Comparison of ENCODE assay signal across 8 mouse cellular contexts in the genomic region with DNA sequence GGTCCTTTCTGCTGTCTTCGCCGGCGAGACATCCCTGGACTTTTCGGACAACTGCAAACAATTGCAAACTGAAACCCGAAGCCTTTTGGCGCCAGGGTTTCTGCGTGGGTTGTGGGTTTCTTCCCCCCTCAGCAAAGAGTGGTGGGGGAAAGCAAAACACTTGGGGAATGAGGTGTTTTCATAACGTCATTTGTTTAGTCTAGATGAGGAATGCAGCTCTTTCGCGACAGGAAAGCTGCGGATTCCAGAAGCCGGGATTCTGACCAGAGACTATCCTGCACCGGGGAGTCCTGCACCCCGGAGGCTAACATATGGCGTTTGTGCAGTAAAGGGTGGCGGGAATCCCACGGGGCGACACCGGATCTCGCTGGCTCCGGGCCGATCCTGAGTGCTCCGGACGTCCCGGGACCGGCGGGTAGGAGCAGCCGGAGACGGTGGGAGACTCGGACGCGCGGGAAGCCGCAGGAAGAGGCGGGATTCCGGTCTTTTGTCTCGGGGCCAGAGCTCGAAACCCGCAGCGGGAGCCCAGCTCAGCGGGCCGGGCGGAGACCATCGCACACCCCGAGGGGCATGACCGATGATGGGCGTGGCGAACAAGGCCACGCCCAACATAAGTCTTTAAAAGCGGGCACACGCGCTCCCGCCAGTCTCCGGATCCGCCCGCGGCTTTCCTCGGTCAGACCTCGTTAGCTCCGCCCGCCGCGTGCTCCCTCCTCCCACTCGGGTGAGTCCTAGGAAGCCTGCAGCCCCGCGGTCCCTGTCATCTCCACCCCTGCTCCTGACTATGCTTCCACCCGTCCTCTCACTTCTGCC. TPM values are rescaled to one million over a fixed set of nuclear protein-coding genes. Genes with fewer than 3 reads are reported as not detected.
DNase-seq lines count a peak whose midpoint lies in the region; ATAC-seq and TF ChIP-seq lines count a peak whose summit lies in the region.

Gene Csrp2, plus strand, starts transcription at position 259 of the 813 bp plus-strand sequence.

- H3K27ac ChIP-seq in ES-Bruce4 (ENCODE audit: insufficient read depth, low read length): peak within 1 kb of the TSS; percentile 71
- H3K27ac ChIP-seq in forebrain, embryonic 11.5 days (ENCODE audit: low read depth, low read length): peak within 1 kb of the TSS; percentile 75
- peak within 1 kb of the TSS; percentile 99 for H3K27ac ChIP-seq in heart, embryonic 16.5 days (ENCODE audit: low read length)
- H3K27ac ChIP-seq in neural tube, embryonic 14.5 days (ENCODE audit: low read depth, low read length): peak within 1 kb of the TSS; percentile 85

- peak; percentile 66 for TF ChIP-seq POLR2A in ES-Bruce4 (IDR thresholded peaks at IDR 0.05; ENCODE audit: insufficient read depth, low read length)

- H3K4me2 ChIP-seq in forebrain, embryonic 11.5 days (ENCODE audit: low read depth, low read length, severe bottlenecking): peak within 1 kb of the TSS; percentile 91
- peak within 1 kb of the TSS; percentile 91 for H3K4me2 ChIP-seq in heart, embryonic 16.5 days (ENCODE audit: low read depth, low read length)
- H3K4me2 ChIP-seq in neural tube, embryonic 14.5 days (ENCODE audit: low read depth, low read length): peak within 1 kb of the TSS; percentile 86

- peak within 1 kb of the TSS; percentile 78 for H3K9ac ChIP-seq in ES-Bruce4 (ENCODE audit: low read depth, poor library complexity, severe bottlenecking)
- peak within 1 kb of the TSS; percentile 78 for H3K9ac ChIP-seq in forebrain, embryonic 11.5 days (ENCODE audit: low read length)
- H3K9ac ChIP-seq in heart, embryonic 16.5 days (ENCODE audit: low read length): peak within 1 kb of the TSS; percentile 93
- H3K9ac ChIP-seq in neural tube, embryonic 14.5 days (replicated peaks; ENCODE audit: low read depth, low read length): peak within 1 kb of the TSS; percentile 86

- peaks cover 6% of the 10 kb centered on the region for H3K4me1 ChIP-seq in ES-Bruce4 (ENCODE audit: control insufficient read depth, insufficient read depth, low read length)
- peaks cover 11% of the 10 kb centered on the region; the same call in 1 of the 2 replicates for H3K4me1 ChIP-seq in forebrain, embryonic 11.5 days (replicated peaks; ENCODE audit: control insufficient read depth, insufficient read depth, low read length)
- H3K4me1 ChIP-seq in heart, embryonic 16.5 days (ENCODE audit: control insufficient read depth, insufficient read depth, low read length): peaks cover 35% of the 10 kb centered on the region
- peaks cover 14% of the 10 kb centered on the region; the same call in 1 of the 2 replicates for H3K4me1 ChIP-seq in neural tube, embryonic 14.5 days (ENCODE audit: control insufficient read depth, insufficient read depth, low read length)

- 0 out of 2 replicates have a peak, but pooled peaks cover 2% of the 10 kb centered on the region for H3K9me3 ChIP-seq in ES-Bruce4 (replicated peaks; ENCODE audit: control insufficient read depth, insufficient read depth, low read length, poor library complexity, severe bottlenecking)
- no peaks in the 10 kb centered on the region for H3K9me3 ChIP-seq in forebrain, embryonic 11.5 days (ENCODE audit: control insufficient read depth, low read length)
- 0 out of 2 replicates have a peak, but pooled peaks cover 2% of the 10 kb centered on the region for H3K9me3 ChIP-seq in heart, embryonic 16.5 days (replicated peaks; ENCODE audit: control insufficient read depth, low read length)
- no peaks in the 10 kb centered on the region for H3K9me3 ChIP-seq in neural tube, embryonic 14.5 days (ENCODE audit: control insufficient read depth, low read length)

- peak; percentile 95 for ATAC-seq in forebrain, embryonic 11.5 days (replicated peaks; ENCODE audit: low FRiP score)
- peak; percentile 94 for ATAC-seq in heart, embryonic 16.5 days (replicated peaks; ENCODE audit: extremely low read depth, insufficient read depth, low FRiP score)
- peak; percentile 94 for ATAC-seq in neural tube, embryonic 14.5 days (ENCODE audit: low read depth)

- no peak for TF ChIP-seq CTCF in ES-Bruce4 (IDR thresholded peaks at IDR 0.05; ENCODE audit: low read depth, low read length)

- no peaks in the 10 kb centered on the region for H3K27me3 ChIP-seq in ES-Bruce4 (ENCODE audit: control insufficient read depth, insufficient read depth, low read length, poor library complexity, severe bottlenecking)
- H3K27me3 ChIP-seq in forebrain, embryonic 11.5 days (ENCODE audit: control insufficient read depth, insufficient read depth, low read length): no peaks in the 10 kb centered on the region
- no peaks in the 10 kb centered on the region for H3K27me3 ChIP-seq in heart, embryonic 16.5 days (ENCODE audit: control insufficient read depth, insufficient read depth, low read length)
- no peaks in the 10 kb centered on the region for H3K27me3 ChIP-seq in neural tube, embryonic 14.5 days (ENCODE audit: control insufficient read depth, insufficient read depth, low read length)

- peak; percentile 37; the same call in 1 of the 2 replicates for TF ChIP-seq EP300 in ES-Bruce4 (IDR thresholded peaks at IDR 0.05; ENCODE audit: insufficient read depth, low read depth, low read length)

- under 1% methylated on average over 63 of the region's 67 CpGs for WGBS in forebrain, embryonic 11.5 days
- under 1% methylated on average over 65 of the region's 67 CpGs for WGBS in heart, embryonic 16.5 days
- under 1% methylated on average over 67 of the region's 67 CpGs for WGBS in neural tube, embryonic 14.5 days

- DNase-seq in c-Kit-positive CD71-positive TER-119-negative erythroid progenitor cells, embryonic 14.5 days (ENCODE audit: low read depth): peak; percentile 79
- peak; percentile 97 for DNase-seq in forebrain, embryonic 11.5 days (ENCODE audit: low spot score)
- DNase-seq in kidney, postnatal 25 days: peak; percentile 94 to 96
- peak; percentile 90 to 93 for DNase-seq in lung, adult 18-20 months
- DNase-seq in testis, postnatal 14 days (ENCODE audit: low spot score): peak; percentile 84

- H3K36me3 ChIP-seq in ES-Bruce4 (ENCODE audit: control insufficient read depth, insufficient read depth, low read length, poor library complexity, severe bottlenecking): peaks cover 6% of the 10 kb centered on the region; the same call in 1 of the 2 replicates
- no peaks in the 10 kb centered on the region for H3K36me3 ChIP-seq in forebrain, embryonic 11.5 days (ENCODE audit: control insufficient read depth, insufficient read depth, low read length)
- no peaks in the 10 kb centered on the region for H3K36me3 ChIP-seq in heart, embryonic 16.5 days (ENCODE audit: control insufficient read depth, insufficient read depth)
- H3K36me3 ChIP-seq in neural tube, embryonic 14.5 days (ENCODE audit: control insufficient read depth, insufficient read depth, low read length): no peaks in the 10 kb centered on the region

- H3K4me3 ChIP-seq in ES-Bruce4 (ENCODE audit: low read depth, low read length): peak within 1 kb of the TSS; percentile 98
- peak within 1 kb of the TSS; percentile 54 for H3K4me3 ChIP-seq in forebrain, embryonic 11.5 days (ENCODE audit: low read depth, low read length)
- H3K4me3 ChIP-seq in heart, embryonic 16.5 days (ENCODE audit: low read length): peak within 1 kb of the TSS; percentile 93
- H3K4me3 ChIP-seq in neural tube, embryonic 14.5 days (ENCODE audit: low read depth, low read length): peak within 1 kb of the TSS; percentile 73

RNA-seq across cellular contexts. Expression of gene Csrp2, which starts in this region (rescaled TPM):
- polyA plus RNA-seq in ES-Bruce4 (2011; ENCODE audit: insufficient read depth, insufficient read length, low read depth, missing spikeins): 221 and 242 TPM in 2 replicates
- polyA plus RNA-seq in forebrain, embryonic 11.5 days (2014; fragmentation: Nextera tagmentation; extraction: Ambion mirVana): 169 and 173 TPM in 2 replicates
- 394 and 432 TPM in 2 replicates for polyA plus RNA-seq in heart, embryonic 16.5 days (2015; fragmentation: Nextera tagmentation; extraction: Ambion mirVana)
- polyA plus RNA-seq in neural tube, embryonic 14.5 days (2014; fragmentation: Nextera tagmentation; extraction: Ambion mirVana): 137 and 169 TPM in 2 replicates

Comparison
In these comparisons a context has a peak if more than half of its experiments do, and no peak if none do; other contexts are left out.
1. Peak in every context shown above with its lines: DNase-seq, ATAC-seq, H3K4me3 ChIP-seq and H3K27ac ChIP-seq.